Mouse (Mus musculus) v-Abl transformed pro-B cells (cell line): ENCODE measurements around the gene Nfib.

ENCODE experiments used
- in situ Hi-C, 2 experiments: fragments of 400-800 bp; cut with MboI; formaldehyde crosslinking; loops; one replicate each; pipeline ENCODE4 v1.15.1; 2025; ENCODE audit not compliant: unreplicated experiment in 2 of 2

The Nfib gene

GRCm38 (mm10) chr4:82543936-82544335 lies 161.6 kb downstream of the Nfib start:
- in situ Hi-C loops: no loop called here

GRCm38 (mm10) chr4:82543398-82543740 lies 162.2 kb downstream of the Nfib start:
- in situ Hi-C loops: no loop called here

- in situ Hi-C loops: no loop called here
Measured at GRCm38 (mm10) chr4:82542656-82543397, 162.7 kb downstream of the Nfib start.

- in situ Hi-C loops: no loop called here
Measured at GRCm38 (mm10) chr4:82541894-82542510, 163.5 kb downstream of the Nfib start.

- in situ Hi-C loops: no loop called here
Measured at GRCm38 (mm10) chr4:82540466-82540990, 165.0 kb downstream of the Nfib start.

GRCm38 (mm10) chr4:82540048-82540410 lies 165.5 kb downstream of the Nfib start:
- in situ Hi-C loops: no loop called here

GRCm38 (mm10) chr4:82539406-82540047 lies 166.0 kb downstream of the Nfib start:
- in situ Hi-C loops: no loop called here

GRCm38 (mm10) chr4:82538815-82539214 lies 166.7 kb downstream of the Nfib start:
- in situ Hi-C loops: no loop called here

GRCm38 (mm10) chr4:82538069-82538811 lies 167.3 kb downstream of the Nfib start:
- in situ Hi-C loops: no loop called here

GRCm38 (mm10) chr4:82537279-82537967 lies 168.1 kb downstream of the Nfib start:
- in situ Hi-C loops: no loop called here

- in situ Hi-C loops: no loop called here
Measured at GRCm38 (mm10) chr4:82536435-82537278, 168.9 kb downstream of the Nfib start.

- in situ Hi-C loops: no loop called here
Measured at GRCm38 (mm10) chr4:82535606-82536434, 169.7 kb downstream of the Nfib start.

- in situ Hi-C loops: no loop called here
Measured at GRCm38 (mm10) chr4:82533231-82533630, 172.3 kb downstream of the Nfib start.

GRCm38 (mm10) chr4:82532443-82533191 lies 172.9 kb downstream of the Nfib start:
- in situ Hi-C loops: no loop called here

- in situ Hi-C loops: no loop called here
Measured at GRCm38 (mm10) chr4:82531977-82532376, 173.6 kb downstream of the Nfib start.

- in situ Hi-C loops: no loop called here
Measured at GRCm38 (mm10) chr4:82530875-82531353, 174.6 kb downstream of the Nfib start.

- in situ Hi-C loops: no loop called here
Measured at GRCm38 (mm10) chr4:82528978-82529377, 176.6 kb downstream of the Nfib start.

GRCm38 (mm10) chr4:82519935-82520334 lies 185.6 kb downstream of the Nfib start:
- in situ Hi-C loops: no loop called here
